In genomic region chr15:27787151-27787550, GRCm38 (mm10) we compare ENCODE assay signal across 8 mouse cellular contexts.
DNase-seq lines count a peak whose midpoint lies in the region; ATAC-seq and TF ChIP-seq lines count a peak whose summit lies in the region.

No protein-coding gene starts in this region.

- WGBS in embryonic facial prominence, embryonic 13.5 days: 54% methylated on average over 4 of the region's 4 CpGs
- WGBS in hindbrain, postnatal 0 days: 47% methylated on average over 4 of the region's 4 CpGs
- 82% methylated on average over 4 of the region's 4 CpGs for WGBS in neural tube, embryonic 13.5 days

- peak overlapping the region; percentile 99 for H3K27ac ChIP-seq in layer of hippocampus, adult 2 months
- H3K27ac ChIP-seq in embryonic facial prominence, embryonic 13.5 days: peak overlapping the region; percentile 98
- H3K27ac ChIP-seq in hindbrain, postnatal 0 days: peak overlapping the region; percentile 76
- peak overlapping the region; percentile 84 for H3K27ac ChIP-seq in neural tube, embryonic 13.5 days (replicated peaks)

- H3K4me1 ChIP-seq in embryonic facial prominence, embryonic 13.5 days: peaks cover 92% of the 10 kb centered on the region
- peaks cover 57% of the 10 kb centered on the region for H3K4me1 ChIP-seq in hindbrain, postnatal 0 days (ENCODE audit: insufficient read depth, low read length)
- peaks cover 94% of the 10 kb centered on the region for H3K4me1 ChIP-seq in neural tube, embryonic 13.5 days (replicated peaks)

- no peaks in the 10 kb centered on the region for H3K36me3 ChIP-seq in embryonic facial prominence, embryonic 13.5 days
- no peaks in the 10 kb centered on the region for H3K36me3 ChIP-seq in hindbrain, postnatal 0 days (ENCODE audit: insufficient read depth, low read length)
- no peaks in the 10 kb centered on the region for H3K36me3 ChIP-seq in neural tube, embryonic 13.5 days

- ATAC-seq in embryonic facial prominence, embryonic 13.5 days (ENCODE audit: insufficient number of reproducible peaks, insufficient read depth, low FRiP score, low TSS enrichment, low read depth): no peak
- ATAC-seq in hindbrain, postnatal 0 days: no peak
- ATAC-seq in neural tube, embryonic 13.5 days (ENCODE audit: low read depth): no peak
- no peak for ATAC-seq in granulocyte monocyte progenitor cell, adult 5-6 weeks (replicated peaks; ENCODE audit: poor library complexity, severe bottlenecking)
- no peak for ATAC-seq in activated CD4-positive, CD25-positive, alpha-beta regulatory T cell, adult 4 months

- H3K9me3 ChIP-seq in embryonic facial prominence, embryonic 13.5 days: no peaks in the 10 kb centered on the region
- H3K9me3 ChIP-seq in hindbrain, postnatal 0 days (ENCODE audit: low read length): no peaks in the 10 kb centered on the region
- no peaks in the 10 kb centered on the region for H3K9me3 ChIP-seq in neural tube, embryonic 13.5 days

- H3K9ac ChIP-seq in embryonic facial prominence, embryonic 13.5 days: peak overlapping the region; percentile 83
- H3K9ac ChIP-seq in hindbrain, postnatal 0 days (replicated peaks; ENCODE audit: low read length): peak overlapping the region; percentile 47
- peak overlapping the region; percentile 65 for H3K9ac ChIP-seq in neural tube, embryonic 13.5 days

- no peaks in the 10 kb centered on the region for H3K27me3 ChIP-seq in embryonic facial prominence, embryonic 13.5 days
- no peaks in the 10 kb centered on the region for H3K27me3 ChIP-seq in hindbrain, postnatal 0 days (ENCODE audit: insufficient read depth, low read length)
- H3K27me3 ChIP-seq in neural tube, embryonic 13.5 days: no peaks in the 10 kb centered on the region

- no peak for TF ChIP-seq CTCF in layer of hippocampus, adult 2 months (conservative IDR thresholded peaks at IDR 0.05)
- no peak for TF ChIP-seq CTCF in hindbrain, postnatal 0 days (IDR thresholded peaks at IDR 0.05; ENCODE audit: low read depth)

- peak overlapping the region; percentile 67 for H3K4me2 ChIP-seq in embryonic facial prominence, embryonic 13.5 days
- H3K4me2 ChIP-seq in hindbrain, postnatal 0 days (ENCODE audit: low read depth, low read length): peak overlapping the region; percentile 43
- H3K4me2 ChIP-seq in neural tube, embryonic 13.5 days: peak overlapping the region; percentile 44

- peak overlapping the region; percentile 59 for H3K4me3 ChIP-seq in layer of hippocampus, adult 2 months
- peak overlapping the region; percentile 59 for H3K4me3 ChIP-seq in embryonic facial prominence, embryonic 13.5 days
- H3K4me3 ChIP-seq in hindbrain, postnatal 0 days (ENCODE audit: low read length): peak overlapping the region; percentile 29
- H3K4me3 ChIP-seq in neural tube, embryonic 13.5 days: peak overlapping the region; percentile 28

- no peak for DNase-seq in layer of hippocampus, adult 2 months (ENCODE audit: low spot score in 2 of 2)
- DNase-seq in layer of hippocampus, adult 18-20 months (ENCODE audit: low spot score in 2 of 2): no peak
- DNase-seq in hindbrain, postnatal 0 days (ENCODE audit: low spot score): no peak
- DNase-seq in layer of hippocampus, adult 9-11 months: no peak
